Mouse (Mus musculus) CD8-positive naive resting alpha-beta T cell, adult 2 months (primary cell): ENCODE measurements around the gene Tom1l2.

Source experiments
- DNase-seq, 2 experiments: peaks; one replicate each; pipeline ENCODE4 v3.0.0; 2022; ENCODE audit warnings: low read depth in 2 of 2, low spot score in 2 of 2

Tom1l2 gene

GRCm38 (mm10) chr11:60351388-60351787 is 1.3 kb downstream of the Tom1l2 start:
- no peak for DNase-seq

DNA sequence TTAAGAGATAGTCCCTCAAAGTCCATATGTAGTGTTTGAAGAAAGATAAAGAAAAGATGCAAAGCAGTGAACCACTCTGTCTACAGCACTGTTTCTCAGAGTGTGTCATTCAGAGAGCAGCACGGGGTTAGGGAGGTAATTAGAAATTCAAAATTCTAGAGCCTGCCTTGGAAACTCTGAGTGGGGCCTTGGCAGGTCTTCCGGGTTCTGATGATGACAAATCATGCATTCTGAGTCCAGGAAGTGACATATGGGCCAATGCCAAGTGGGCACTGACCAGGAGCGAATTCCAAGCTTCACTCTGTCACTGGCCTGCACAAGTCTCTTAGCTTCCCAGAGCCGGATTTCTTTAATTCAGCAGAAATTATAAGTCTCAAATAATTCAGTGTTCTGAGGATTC is 6.2 kb downstream of the Tom1l2 start:
- DNase-seq: no peak

DNA sequence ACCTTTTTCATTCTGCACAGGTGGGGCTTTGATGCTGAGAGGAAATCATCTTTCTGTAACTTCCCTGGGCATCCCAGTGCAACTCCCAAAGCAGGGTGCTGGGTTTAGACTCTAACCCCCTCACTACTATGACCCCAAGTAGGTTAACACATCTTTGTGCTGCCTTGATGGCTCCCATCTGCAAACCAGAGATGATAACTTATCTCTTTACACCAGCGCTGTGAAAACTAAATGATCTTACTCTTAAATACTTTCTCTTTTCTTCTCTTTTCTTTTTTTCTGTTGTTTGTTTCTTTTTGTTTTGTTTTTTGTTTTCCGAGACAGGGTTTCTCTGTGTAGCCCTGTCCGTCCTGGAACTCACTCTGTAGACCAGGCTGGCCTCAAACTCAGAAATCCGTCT is 6.8 kb downstream of the Tom1l2 start:
- no peak for DNase-seq

- no peak for DNase-seq
These were observed 13.3 kb downstream of the Tom1l2 start for GRCm38 (mm10) chr11:60339361-60339760.

GRCm38 (mm10) chr11:60338291-60338690 is 14.4 kb downstream of the Tom1l2 start:
- peak; percentile 19 to 51 for DNase-seq

DNA sequence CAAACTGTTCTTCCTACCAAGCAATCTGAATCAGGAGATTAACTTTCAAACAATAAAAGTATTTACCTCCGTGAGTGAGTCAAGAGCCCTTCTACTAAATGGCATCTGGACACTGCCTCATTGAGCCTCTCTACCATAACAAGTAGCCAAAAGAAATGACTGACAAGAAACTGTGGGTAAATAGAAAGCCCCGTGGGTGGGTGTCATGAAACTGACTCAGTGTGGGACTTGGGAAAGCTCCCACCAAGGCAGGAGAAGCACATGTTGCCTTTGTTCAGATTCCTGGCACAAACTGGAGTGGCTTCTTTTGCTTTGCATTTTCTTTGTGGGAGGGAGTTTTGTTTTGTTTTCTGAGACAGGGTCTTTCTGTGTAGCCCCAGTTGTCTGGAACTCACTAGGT is 16.9 kb downstream of the Tom1l2 start:
- no peak for DNase-seq

GRCm38 (mm10) chr11:60334124-60334523 is 18.6 kb downstream of the Tom1l2 start:
- no peak for DNase-seq

GRCm38 (mm10) chr11:60333461-60333860 is 19.2 kb downstream of the Tom1l2 start:
- no peak for DNase-seq

DNA sequence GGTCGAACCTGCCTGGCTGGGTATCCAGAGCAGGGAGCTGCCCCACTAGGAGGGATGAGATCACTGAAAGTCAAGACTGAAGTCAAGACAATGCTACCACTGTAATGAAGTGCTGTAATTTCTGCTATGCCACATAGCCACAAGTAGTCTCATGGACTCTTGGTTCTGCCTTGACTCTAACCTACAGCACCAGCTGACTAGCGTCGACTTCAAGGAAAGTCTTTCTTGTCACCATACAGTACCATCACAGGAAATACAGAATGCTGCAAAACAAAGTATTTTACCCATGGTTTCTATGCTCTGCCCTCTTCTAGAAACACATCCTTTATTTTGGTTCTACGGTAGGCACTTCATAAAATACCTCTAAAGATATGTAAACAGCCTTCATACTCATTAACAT is 22.2 kb downstream of the Tom1l2 start:
- no peak for DNase-seq

GRCm38 (mm10) chr11:60323731-60324130 is 29.0 kb downstream of the Tom1l2 start:
- no peak for DNase-seq

DNA sequence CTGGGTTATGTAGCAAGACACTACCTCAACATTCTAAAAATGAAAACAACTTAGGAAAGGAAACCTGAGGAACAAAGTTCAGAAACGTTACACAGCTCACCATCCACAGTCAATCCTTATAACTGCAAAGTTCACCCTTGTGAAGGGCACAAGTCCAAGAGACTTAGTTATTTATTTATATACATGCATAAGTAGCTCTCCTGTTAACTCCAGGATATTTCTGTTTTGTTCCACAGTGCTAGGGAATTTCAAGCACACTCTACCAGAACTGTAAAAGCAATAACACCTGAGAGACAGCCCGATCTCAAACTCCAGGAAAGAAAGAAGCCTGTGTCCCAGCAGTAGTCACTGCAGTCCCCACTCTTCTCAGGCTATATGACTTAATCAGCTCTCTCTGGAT is 31.3 kb downstream of the Tom1l2 start:
- no peak for DNase-seq

DNA sequence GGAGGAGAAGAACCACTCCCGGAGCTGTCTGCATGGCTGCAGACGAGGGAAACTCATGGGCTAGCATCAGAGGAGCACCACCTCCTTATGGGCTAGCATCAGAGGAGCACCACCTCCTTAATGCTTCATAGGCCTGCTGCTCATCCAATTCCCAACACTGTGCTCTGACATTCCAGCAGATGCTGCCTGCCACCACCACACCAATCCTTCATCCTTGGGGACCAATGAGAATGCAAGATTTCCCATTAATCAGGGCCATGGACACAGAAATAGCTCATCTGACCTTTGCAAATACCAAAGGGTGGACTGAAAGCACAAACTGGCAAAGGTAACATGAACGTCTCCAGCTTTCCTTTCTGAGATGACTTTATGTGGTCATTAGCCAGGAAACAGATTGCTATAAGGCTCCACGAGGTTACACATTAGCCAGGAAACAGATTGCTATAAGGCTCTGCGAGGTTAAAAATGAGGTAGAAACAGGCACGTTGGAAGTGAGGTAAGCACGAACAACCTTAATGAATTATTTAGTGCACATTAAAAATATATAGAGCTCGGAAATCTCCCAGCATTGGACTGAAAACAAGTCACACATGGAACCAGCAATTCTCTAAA is 32.2 kb downstream of the Tom1l2 start:
- DNase-seq: no peak

DNA sequence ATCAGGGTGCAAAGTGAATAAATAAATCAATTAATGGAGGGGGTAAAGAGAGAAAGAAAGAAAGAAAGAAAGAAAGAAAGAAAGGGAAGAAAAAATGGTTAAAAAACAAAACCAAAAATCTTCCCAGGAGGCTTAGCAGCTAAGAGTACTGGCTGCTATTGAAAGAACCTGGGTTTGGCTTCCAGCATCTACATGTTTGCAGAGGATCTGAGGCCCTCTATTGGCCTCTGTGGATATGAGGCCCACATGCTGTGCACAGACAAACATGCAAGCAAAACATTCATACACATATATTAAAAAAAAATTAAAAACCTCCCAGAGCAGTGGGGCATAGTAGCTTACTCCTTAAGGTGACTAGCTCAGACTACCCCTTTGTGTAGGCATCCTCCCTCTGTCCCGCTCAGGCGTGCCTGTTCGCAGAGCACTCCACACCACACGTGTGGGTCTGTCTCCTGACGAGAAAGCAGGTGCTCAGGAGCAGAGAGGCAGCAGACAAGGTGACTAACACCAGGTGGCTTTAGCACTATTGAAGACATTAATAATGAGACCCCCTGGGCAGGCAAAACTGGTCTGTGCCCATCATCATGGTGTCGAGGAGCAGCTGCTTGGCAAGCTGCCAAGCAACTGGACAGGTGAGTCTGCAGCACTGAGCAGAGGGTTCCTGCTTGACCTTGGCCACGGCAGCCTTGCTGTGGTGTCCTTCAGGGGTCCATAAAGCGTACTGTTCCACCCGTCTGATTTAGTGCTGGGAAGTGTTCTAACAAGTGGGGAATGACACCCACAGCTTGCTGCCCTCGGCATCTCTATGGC is 33.2 kb downstream of the Tom1l2 start:
- no peak for DNase-seq

GRCm38 (mm10) chr11:60318716-60319115 is 34.0 kb downstream of the Tom1l2 start:
- DNase-seq: no peak

- DNase-seq: no peak
These were observed 35.2 kb downstream of the Tom1l2 start for GRCm38 (mm10) chr11:60317376-60318102.

GRCm38 (mm10) chr11:60316883-60317282 is 35.8 kb downstream of the Tom1l2 start:
- DNase-seq: no peak

DNA sequence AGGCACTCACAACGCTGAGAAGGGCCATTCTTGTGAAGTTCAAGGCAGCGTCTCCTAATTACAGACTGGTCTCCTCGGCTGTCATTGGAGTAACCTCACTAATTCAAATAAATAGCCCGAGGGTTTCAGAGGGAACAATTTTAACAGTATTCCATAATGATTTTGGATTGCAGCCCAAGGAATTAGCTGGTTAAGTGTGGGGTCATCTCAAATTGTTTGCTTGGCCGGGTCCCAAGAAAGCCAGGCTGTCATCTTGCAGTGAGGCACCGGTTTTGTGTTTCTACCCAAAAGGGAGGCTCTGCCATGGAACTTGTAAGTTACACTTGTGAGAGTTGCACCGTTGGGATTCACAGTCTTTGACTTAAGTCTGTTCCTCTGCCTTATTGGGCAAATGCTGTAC is 36.5 kb downstream of the Tom1l2 start:
- DNase-seq: no peak

GRCm38 (mm10) chr11:60311025-60311854 is 41.5 kb downstream of the Tom1l2 start:
- no peak for DNase-seq

- no peak for DNase-seq
These were observed 42.8 kb downstream of the Tom1l2 start for GRCm38 (mm10) chr11:60309875-60310274.

GRCm38 (mm10) chr11:60308506-60309116 is 44.1 kb downstream of the Tom1l2 start:
- no peak for DNase-seq

- DNase-seq: no peak
These were observed 44.6 kb downstream of the Tom1l2 start for GRCm38 (mm10) chr11:60308061-60308460.
